Mouse (Mus musculus): Measurements from ENCODE around the gene Rnase2b.
"Not testable (repeated sequence)": the region's sequence is repeated elsewhere in the genome, so short reads cannot be mapped to it uniquely, and the experiment has no call there.

Rnase2b gene

GRCm38 (mm10) chr14:51161976-51162375 is at the start of gene Rnase2b:
Rnase2b (plus strand) TSS chr14:51162260.
- not testable (repeated sequence) for DNase-seq (ENCODE audit: low read depth, low spot score)

GRCm38 (mm10) chr14:51113476-51113875 is 48.6 kb upstream of the Rnase2b start:
- DNase-seq (ENCODE audit: low read depth, low spot score), result no peak

GRCm38 (mm10) chr14:51113916-51114560 is 48.0 kb upstream of the Rnase2b start, which contains the start of gene Eddm3b:
Eddm3b (plus strand) TSS chr14:51114426.
- no peak for DNase-seq (ENCODE audit: low read depth, low spot score)

GRCm38 (mm10) chr14:51125684-51126083 is 36.4 kb upstream of the Rnase2b start:
- DNase-seq (ENCODE audit: low read depth, low spot score), result no peak

GRCm38 (mm10) chr14:51127648-51128258 is 34.3 kb upstream of the Rnase2b start:
- DNase-seq (ENCODE audit: low read depth, low spot score), result no peak

GRCm38 (mm10) chr14:51128775-51129623 is 33.1 kb upstream of the Rnase2b start:
- DNase-seq (ENCODE audit: low read depth, low spot score), result no peak

- no peak for DNase-seq (ENCODE audit: low read depth, low spot score)
Measured at GRCm38 (mm10) chr14:51129624-51129975, 32.5 kb upstream of the Rnase2b start.

- DNase-seq (ENCODE audit: low read depth, low spot score), result no peak
Measured at GRCm38 (mm10) chr14:51130315-51130940, 31.6 kb upstream of the Rnase2b start.

- DNase-seq (ENCODE audit: low read depth, low spot score), result no peak
Measured at GRCm38 (mm10) chr14:51131086-51131815, 30.8 kb upstream of the Rnase2b start.

GRCm38 (mm10) chr14:51132372-51132771 is 29.7 kb upstream of the Rnase2b start:
- DNase-seq (ENCODE audit: low read depth, low spot score), result no peak

- DNase-seq (ENCODE audit: low read depth, low spot score), result no peak
Measured at GRCm38 (mm10) chr14:51140342-51140741, 21.7 kb upstream of the Rnase2b start.

- DNase-seq (ENCODE audit: low read depth, low spot score), result no peak
Measured at GRCm38 (mm10) chr14:51142119-51142518, 19.9 kb upstream of the Rnase2b start.

- no peak for DNase-seq (ENCODE audit: low read depth, low spot score)
Measured at GRCm38 (mm10) chr14:51142568-51142967, 19.5 kb upstream of the Rnase2b start.

- DNase-seq (ENCODE audit: low read depth, low spot score), result no peak
Measured at GRCm38 (mm10) chr14:51143287-51143686, 18.8 kb upstream of the Rnase2b start.

- no peak for DNase-seq (ENCODE audit: low read depth, low spot score)
Measured at GRCm38 (mm10) chr14:51143937-51144336, 18.1 kb upstream of the Rnase2b start.

- DNase-seq (ENCODE audit: low read depth, low spot score), result no peak
Measured at GRCm38 (mm10) chr14:51144451-51144850, 17.6 kb upstream of the Rnase2b start.

GRCm38 (mm10) chr14:51145521-51145920 is 16.5 kb upstream of the Rnase2b start:
- no peak for DNase-seq (ENCODE audit: low read depth, low spot score)

- DNase-seq (ENCODE audit: low read depth, low spot score), result no peak
Measured at GRCm38 (mm10) chr14:51146685-51147084, 15.4 kb upstream of the Rnase2b start, which contains the start of gene Rnase1. Rnase1 (minus strand) TSS chr14:51146785.

GRCm38 (mm10) chr14:51148006-51148405 is 14.1 kb upstream of the Rnase2b start:
- no peak for DNase-seq (ENCODE audit: low read depth, low spot score)

- DNase-seq (ENCODE audit: low read depth, low spot score), result no peak
Measured at GRCm38 (mm10) chr14:51149164-51149563, 12.9 kb upstream of the Rnase2b start.

GRCm38 (mm10) chr14:51150206-51150831 is 11.7 kb upstream of the Rnase2b start:
- no peak for DNase-seq (ENCODE audit: low read depth, low spot score)

All from CD4-positive helper T cell, adult 2 months (primary cell).